Mouse (Mus musculus) thymus, adult 2 months (tissue): Measurements from ENCODE around the gene Pkd1l3.

Source experiments
- CTCF ChIP-seq: fragments of 200-500 bp; IDR thresholded peaks from 2 replicates; pipeline ENCODE4 v1.5.1; 2012; ENCODE audit warnings: mild to moderate bottlenecking, control low read depth, low read length, moderate library complexity, borderline replicate concordance; ENCODE audit not compliant: control insufficient read depth, poor library complexity, insufficient read depth; ENCODE audit errors: extremely low read depth
- POLR2A ChIP-seq: fragments of 200-500 bp; IDR thresholded peaks from 2 replicates; pipeline ENCODE4 v1.6.1; 2012; ENCODE audit warnings: mild to moderate bottlenecking, low read length, control low read depth, moderate library complexity; ENCODE audit not compliant: control insufficient read depth, poor library complexity, insufficient read depth; ENCODE audit errors: extremely low read depth

DNA sequence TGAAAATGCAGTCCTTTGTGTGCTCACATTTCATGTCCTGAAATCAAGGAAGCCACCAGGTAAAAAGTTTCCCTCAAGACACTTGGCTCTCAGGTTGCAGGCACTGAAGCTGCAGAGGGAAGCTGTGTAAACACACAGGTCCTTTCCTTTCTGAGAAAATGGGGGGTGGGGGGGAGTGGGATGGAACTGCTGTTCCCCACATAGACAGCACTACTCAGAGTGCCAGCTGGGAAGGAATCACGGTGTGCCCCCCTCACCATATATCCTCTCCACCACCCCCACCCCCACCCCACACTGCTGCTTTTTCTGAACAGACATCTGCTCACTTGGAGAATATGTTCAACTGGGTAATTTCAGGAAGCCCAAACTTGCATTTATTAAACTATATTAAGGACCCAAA, 98.2 kb downstream of the Pkd1l3 start:
- TF ChIP-seq CTCF (no peak), POLR2A (no peak)
